Mouse (Mus musculus): Measurements from ENCODE around the gene Suz12.

- no peak for TF ChIP-seq EP300 (optimal IDR thresholded peaks at IDR 0.05)
- no peak for TF ChIP-seq CTCF (IDR thresholded peaks at IDR 0.05; ENCODE audit: low read depth)
These were observed 54.0 kb downstream of the Suz12 start for GRCm38 (mm10) chr11:80046856-80047255.
